Mouse (Mus musculus): ENCODE results near the gene Mrps14. TPM values are rescaled to one million over a fixed set of nuclear protein-coding genes. Genes with fewer than 3 reads are reported as not detected.

The Mrps14 gene
- polyA plus RNA-seq (2015; fragmentation: Nextera tagmentation; extraction: Ambion mirVana) = 242 and 248 TPM in 2 replicates

- peak within 1 kb of the TSS; percentile 70 for H3K27ac ChIP-seq (ENCODE audit: low read length)
- H3K9me3 ChIP-seq (ENCODE audit: low read length) = no peaks in the 10 kb centered on the region
- peak within 1 kb of the TSS; percentile 89 for H3K9ac ChIP-seq (replicated peaks; ENCODE audit: low read length)
- WGBS = 6% methylated on average over 31 of the region's 31 CpGs
- H3K4me1 ChIP-seq (ENCODE audit: insufficient read depth, low read length) = peaks cover 7% of the 10 kb centered on the region
- no peaks in the 10 kb centered on the region for H3K27me3 ChIP-seq (ENCODE audit: insufficient read depth, low read length)
- H3K4me3 ChIP-seq (ENCODE audit: low read length) = peak within 1 kb of the TSS; percentile 84
- peaks cover 16% of the 10 kb centered on the region for H3K36me3 ChIP-seq (ENCODE audit: insufficient read depth, low read length)
- ATAC-seq (ENCODE audit: low FRiP score, low TSS enrichment) = peak; percentile 100
- peak within 1 kb of the TSS; percentile 86 for H3K4me2 ChIP-seq (replicated peaks; ENCODE audit: low read depth, low read length)
These were observed at the start of gene Mrps14 for GRCm38 (mm10) chr1:160194529-160195336. Gene Mrps14, plus strand, starts transcription at chr1:160195215.

DNA sequence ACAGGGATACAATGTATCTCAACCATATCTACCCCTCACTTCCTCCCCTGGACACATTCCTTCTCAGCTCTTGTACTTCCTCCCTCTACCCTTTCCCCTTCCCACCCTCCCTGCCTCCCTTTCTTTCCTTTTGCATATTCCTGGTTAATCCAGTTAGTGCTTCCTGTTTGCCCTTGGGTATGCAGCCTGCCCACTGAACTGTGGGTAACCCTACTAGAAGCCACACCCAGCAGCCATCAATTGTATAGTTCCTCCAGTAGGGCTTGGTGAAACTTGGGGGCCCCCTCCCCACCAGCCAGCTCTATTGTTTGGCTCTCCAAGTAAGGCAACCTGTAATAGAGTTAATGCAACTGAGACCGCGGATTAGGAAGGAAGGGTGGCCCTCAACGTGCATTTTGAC lies 49.4 kb upstream of the Mrps14 start:
- no peaks in the 10 kb centered on the region for H3K36me3 ChIP-seq (ENCODE audit: insufficient read depth, low read length)
- no peak overlapping the region for H3K9ac ChIP-seq (replicated peaks; ENCODE audit: low read length)
- ATAC-seq (ENCODE audit: low FRiP score, low TSS enrichment) = no peak
- H3K27me3 ChIP-seq (ENCODE audit: insufficient read depth, low read length) = no peaks in the 10 kb centered on the region
- H3K9me3 ChIP-seq (ENCODE audit: low read length) = no peaks in the 10 kb centered on the region
- H3K4me2 ChIP-seq (replicated peaks; ENCODE audit: low read depth, low read length) = no peak overlapping the region
- 83% methylated on average over 3 of the region's 3 CpGs for WGBS
- H3K4me1 ChIP-seq (ENCODE audit: insufficient read depth, low read length) = no peaks in the 10 kb centered on the region; the same call in 1 of the 2 replicates
- no peak overlapping the region for H3K4me3 ChIP-seq (ENCODE audit: low read length)
- H3K27ac ChIP-seq (ENCODE audit: low read length) = no peak overlapping the region

DNA sequence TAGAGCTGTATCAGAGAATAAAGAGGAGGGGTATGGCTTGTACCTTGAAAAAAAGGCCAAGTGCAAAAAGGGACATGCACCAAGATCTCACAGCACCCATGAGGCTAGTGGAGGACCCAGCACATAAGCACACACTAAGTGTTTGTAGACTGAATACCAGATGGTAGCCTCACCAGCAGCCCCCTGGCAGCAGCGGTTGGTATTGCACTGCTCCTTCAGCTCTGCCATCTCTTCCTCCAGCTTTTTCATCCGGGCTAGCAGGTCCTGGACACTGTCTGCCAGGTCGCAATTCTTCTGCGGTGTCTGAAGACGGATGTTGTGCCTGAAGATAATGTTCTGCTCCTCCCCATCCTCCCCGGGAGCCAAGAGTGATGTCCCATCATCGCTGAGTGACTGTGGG lies 47.7 kb upstream of the Mrps14 start:
- H3K4me3 ChIP-seq (ENCODE audit: low read length) = no peak overlapping the region
- no peak for ATAC-seq (ENCODE audit: low FRiP score, low TSS enrichment)
- WGBS = 82% methylated on average over 7 of the region's 7 CpGs

DNA sequence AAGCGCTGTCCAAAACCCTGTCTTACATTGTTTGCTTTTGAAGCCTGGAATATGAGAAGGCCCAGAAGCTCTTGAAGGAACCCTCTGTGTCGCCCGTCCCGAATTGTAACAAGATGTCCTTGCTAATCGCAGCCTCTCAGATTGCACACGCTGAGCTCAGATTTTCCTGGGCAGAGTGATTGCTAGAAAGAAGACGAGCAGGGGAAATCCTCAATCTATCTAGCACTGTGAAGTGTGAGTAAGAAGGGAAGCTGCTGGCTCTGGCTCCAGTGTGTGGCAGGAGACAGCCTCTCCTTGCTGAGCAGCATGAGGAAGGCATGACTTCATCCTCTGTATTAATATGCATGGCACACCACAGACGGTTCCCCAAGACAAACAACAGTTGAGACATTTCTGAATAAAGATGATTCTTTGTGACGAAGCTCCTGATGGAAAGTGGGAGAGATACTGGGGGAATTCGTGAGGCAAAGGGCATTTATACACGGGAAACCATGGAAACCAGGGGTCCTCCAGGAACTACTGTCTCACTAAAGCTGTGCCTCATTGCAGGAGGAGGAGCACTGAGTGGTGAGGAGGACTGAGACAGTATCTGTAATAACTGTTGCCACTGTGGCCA lies 45.6 kb upstream of the Mrps14 start:
- H3K9me3 ChIP-seq (ENCODE audit: low read length) = no peaks in the 10 kb centered on the region
- H3K27ac ChIP-seq (ENCODE audit: low read length) = no peak overlapping the region
- H3K27me3 ChIP-seq (ENCODE audit: insufficient read depth, low read length) = no peaks in the 10 kb centered on the region
- no peak overlapping the region for H3K4me3 ChIP-seq (ENCODE audit: low read length)
- WGBS = 45% methylated on average over 11 of the region's 11 CpGs
- no peak for ATAC-seq (ENCODE audit: low FRiP score, low TSS enrichment)
- no peaks in the 10 kb centered on the region; the same call in 1 of the 2 replicates for H3K4me1 ChIP-seq (ENCODE audit: insufficient read depth, low read length)
- H3K9ac ChIP-seq (replicated peaks; ENCODE audit: low read length) = no peak overlapping the region
- no peak overlapping the region for H3K4me2 ChIP-seq (replicated peaks; ENCODE audit: low read depth, low read length)
- no peaks in the 10 kb centered on the region for H3K36me3 ChIP-seq (ENCODE audit: insufficient read depth, low read length)

More for the DNA sequence above, 47.7 kb upstream of the Mrps14 start:
- Histone ChIP-seq H3K4me1 (ENCODE audit: insufficient read depth, low read length) (no peaks in the 10 kb centered on the region; the same call in 1 of the 2 replicates), H3K9ac (replicated peaks; ENCODE audit: low read length) (no peak overlapping the region), H3K4me2 (replicated peaks; ENCODE audit: low read depth, low read length) (no peak overlapping the region), H3K36me3 (ENCODE audit: insufficient read depth, low read length) (no peaks in the 10 kb centered on the region), H3K9me3 (ENCODE audit: low read length) (no peaks in the 10 kb centered on the region), H3K27me3 (ENCODE audit: insufficient read depth, low read length) (no peaks in the 10 kb centered on the region), H3K27ac (ENCODE audit: low read length) (no peak overlapping the region)

DNA sequence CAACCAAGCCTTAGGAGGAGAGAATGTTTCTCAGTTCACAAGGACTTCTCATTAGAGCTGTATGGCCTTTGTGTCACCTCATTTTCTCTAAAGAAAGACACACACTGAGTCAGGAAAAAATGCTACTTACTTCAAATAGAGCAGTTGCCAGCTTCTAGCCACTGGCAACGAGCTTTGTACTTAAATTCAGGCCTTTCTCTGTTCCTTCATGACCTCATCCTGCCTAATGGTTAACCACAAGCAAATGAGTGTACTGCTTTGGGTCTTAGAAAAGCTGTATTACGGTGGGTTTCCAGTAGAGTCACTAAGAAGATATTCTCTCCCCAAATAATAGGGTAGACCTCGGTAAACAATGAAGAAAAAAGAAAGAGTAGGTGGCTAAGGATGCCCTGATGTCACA lies 44.3 kb upstream of the Mrps14 start:
- 66% methylated on average over 3 of the region's 3 CpGs for WGBS
- no peaks in the 10 kb centered on the region for H3K36me3 ChIP-seq (ENCODE audit: insufficient read depth, low read length)
- H3K4me2 ChIP-seq (replicated peaks; ENCODE audit: low read depth, low read length) = no peak overlapping the region
- no peak overlapping the region for H3K27ac ChIP-seq (ENCODE audit: low read length)
- ATAC-seq (ENCODE audit: low FRiP score, low TSS enrichment) = no peak
- H3K9ac ChIP-seq (replicated peaks; ENCODE audit: low read length) = no peak overlapping the region
- H3K9me3 ChIP-seq (ENCODE audit: low read length) = no peaks in the 10 kb centered on the region
- H3K4me3 ChIP-seq (ENCODE audit: low read length) = no peak overlapping the region
- H3K4me1 ChIP-seq (ENCODE audit: insufficient read depth, low read length) = no peaks in the 10 kb centered on the region; the same call in 1 of the 2 replicates
- H3K27me3 ChIP-seq (ENCODE audit: insufficient read depth, low read length) = no peaks in the 10 kb centered on the region

DNA sequence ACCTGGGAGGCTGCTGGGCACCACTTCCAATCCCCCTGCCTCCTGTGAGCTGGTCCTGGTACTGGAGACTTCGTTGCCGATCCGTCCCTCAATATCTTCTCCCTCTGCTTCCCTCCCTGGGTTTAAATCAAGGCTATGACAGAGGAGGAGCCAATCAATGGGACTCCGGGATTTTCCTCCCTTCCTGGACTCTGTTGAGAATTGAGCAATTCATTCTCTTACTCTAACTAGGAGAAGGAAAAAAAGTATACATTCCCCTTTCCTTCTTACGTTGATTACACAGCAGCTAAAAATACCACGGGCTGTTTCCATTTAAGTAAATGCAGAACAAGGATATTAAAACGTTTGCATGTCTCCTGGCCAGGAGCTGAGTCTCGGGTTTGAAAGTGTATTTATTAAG lies 41.5 kb upstream of the Mrps14 start, which contains the start of gene Tnn:
Tnn (minus strand) TSS at position 101 of the 400 bp plus-strand sequence.
- no peak within 1 kb of the TSS for H3K27ac ChIP-seq (ENCODE audit: low read length)

DNA sequence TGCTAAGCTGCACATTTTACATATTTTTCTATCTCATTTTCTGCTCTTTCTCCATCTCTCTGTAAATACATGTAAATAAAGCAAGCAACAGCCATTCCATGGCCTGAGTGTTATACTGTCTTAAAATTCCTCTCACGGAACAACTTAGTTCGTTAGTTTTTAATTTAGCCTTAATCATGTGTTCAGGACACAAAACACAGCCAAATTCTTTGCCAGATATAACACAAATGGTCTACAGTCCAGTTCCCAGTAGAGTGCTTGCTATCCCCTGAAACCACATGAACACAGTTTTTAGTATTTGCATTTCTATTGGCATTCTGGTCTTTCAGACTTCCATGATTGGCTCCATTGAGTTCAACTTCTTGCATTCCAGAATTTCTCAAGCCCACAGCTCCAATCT lies 36.8 kb upstream of the Mrps14 start:
- H3K27ac ChIP-seq (ENCODE audit: low read length) = no peak overlapping the region
- no peak overlapping the region for H3K4me3 ChIP-seq (ENCODE audit: low read length)
- no peaks in the 10 kb centered on the region for H3K9me3 ChIP-seq (ENCODE audit: low read length)
- ATAC-seq (ENCODE audit: low FRiP score, low TSS enrichment) = no peak
- H3K27me3 ChIP-seq (ENCODE audit: insufficient read depth, low read length) = no peaks in the 10 kb centered on the region
- H3K36me3 ChIP-seq (ENCODE audit: insufficient read depth, low read length) = no peaks in the 10 kb centered on the region
- 88% methylated on average over 2 of the region's 2 CpGs for WGBS
- no peak overlapping the region for H3K4me2 ChIP-seq (replicated peaks; ENCODE audit: low read depth, low read length)
- H3K9ac ChIP-seq (replicated peaks; ENCODE audit: low read length) = no peak overlapping the region
- H3K4me1 ChIP-seq (ENCODE audit: insufficient read depth, low read length) = no peaks in the 10 kb centered on the region

More for the DNA sequence above, 41.5 kb upstream of the Mrps14 start, which contains the start of gene Tnn:
- Histone ChIP-seq H3K9me3 (ENCODE audit: low read length) (no peaks in the 10 kb centered on the region), H3K9ac (replicated peaks; ENCODE audit: low read length) (no peak within 1 kb of the TSS), H3K27me3 (ENCODE audit: insufficient read depth, low read length) (no peaks in the 10 kb centered on the region), H3K4me3 (ENCODE audit: low read length) (no peak within 1 kb of the TSS), H3K36me3 (ENCODE audit: insufficient read depth, low read length) (no peaks in the 10 kb centered on the region), H3K4me2 (replicated peaks; ENCODE audit: low read depth, low read length) (no peak within 1 kb of the TSS), H3K4me1 (ENCODE audit: insufficient read depth, low read length) (no peaks in the 10 kb centered on the region)
- ATAC-seq (ENCODE audit: low FRiP score, low TSS enrichment) = no peak
- 49% methylated on average over 8 of the region's 8 CpGs for WGBS

GRCm38 (mm10) chr1:160166600-160166999 lies 28.4 kb upstream of the Mrps14 start:
- H3K4me3 ChIP-seq (ENCODE audit: low read length) = no peak overlapping the region
- no peak overlapping the region for H3K9ac ChIP-seq (replicated peaks; ENCODE audit: low read length)
- H3K36me3 ChIP-seq (ENCODE audit: insufficient read depth, low read length) = no peaks in the 10 kb centered on the region
- 59% methylated on average over 3 of the region's 5 CpGs for WGBS
- ATAC-seq (ENCODE audit: low FRiP score, low TSS enrichment) = no peak
- no peak overlapping the region for H3K27ac ChIP-seq (ENCODE audit: low read length)
- H3K4me2 ChIP-seq (replicated peaks; ENCODE audit: low read depth, low read length) = no peak overlapping the region
- no peaks in the 10 kb centered on the region for H3K4me1 ChIP-seq (ENCODE audit: insufficient read depth, low read length)
- H3K27me3 ChIP-seq (ENCODE audit: insufficient read depth, low read length) = no peaks in the 10 kb centered on the region
- no peaks in the 10 kb centered on the region for H3K9me3 ChIP-seq (ENCODE audit: low read length)

- H3K4me3 ChIP-seq (ENCODE audit: low read length) = no peak overlapping the region
- H3K27ac ChIP-seq (ENCODE audit: low read length) = no peak overlapping the region
- no peaks in the 10 kb centered on the region for H3K36me3 ChIP-seq (ENCODE audit: insufficient read depth, low read length)
- WGBS = 86% methylated on average over 8 of the region's 8 CpGs
- H3K4me1 ChIP-seq (ENCODE audit: insufficient read depth, low read length) = 0 out of 2 replicates have a peak, but pooled peaks cover 3% of the 10 kb centered on the region
- ATAC-seq (ENCODE audit: low FRiP score, low TSS enrichment) = no peak
- H3K9me3 ChIP-seq (ENCODE audit: low read length) = no peaks in the 10 kb centered on the region
- H3K27me3 ChIP-seq (ENCODE audit: insufficient read depth, low read length) = no peaks in the 10 kb centered on the region
- H3K4me2 ChIP-seq (replicated peaks; ENCODE audit: low read depth, low read length) = no peak overlapping the region
- no peak overlapping the region for H3K9ac ChIP-seq (replicated peaks; ENCODE audit: low read length)
These were observed 18.1 kb upstream of the Mrps14 start for GRCm38 (mm10) chr1:160176903-160177302.

- H3K9ac ChIP-seq (replicated peaks; ENCODE audit: low read length) = no peak overlapping the region
- ATAC-seq (ENCODE audit: low FRiP score, low TSS enrichment) = no peak
- H3K9me3 ChIP-seq (ENCODE audit: low read length) = no peaks in the 10 kb centered on the region
- no peak overlapping the region for H3K4me3 ChIP-seq (ENCODE audit: low read length)
- no peak overlapping the region for H3K27ac ChIP-seq (ENCODE audit: low read length)
- H3K27me3 ChIP-seq (ENCODE audit: insufficient read depth, low read length) = no peaks in the 10 kb centered on the region
- 47% methylated on average over 4 of the region's 4 CpGs for WGBS
- 0 out of 2 replicates have a peak, but pooled peaks cover 3% of the 10 kb centered on the region for H3K4me1 ChIP-seq (ENCODE audit: insufficient read depth, low read length)
- no peak overlapping the region for H3K4me2 ChIP-seq (replicated peaks; ENCODE audit: low read depth, low read length)
- no peaks in the 10 kb centered on the region for H3K36me3 ChIP-seq (ENCODE audit: insufficient read depth, low read length)
These were observed 13.8 kb upstream of the Mrps14 start for GRCm38 (mm10) chr1:160181216-160181615.
